ENCODE assay signal across 32 mouse cellular contexts in the genomic region with DNA sequence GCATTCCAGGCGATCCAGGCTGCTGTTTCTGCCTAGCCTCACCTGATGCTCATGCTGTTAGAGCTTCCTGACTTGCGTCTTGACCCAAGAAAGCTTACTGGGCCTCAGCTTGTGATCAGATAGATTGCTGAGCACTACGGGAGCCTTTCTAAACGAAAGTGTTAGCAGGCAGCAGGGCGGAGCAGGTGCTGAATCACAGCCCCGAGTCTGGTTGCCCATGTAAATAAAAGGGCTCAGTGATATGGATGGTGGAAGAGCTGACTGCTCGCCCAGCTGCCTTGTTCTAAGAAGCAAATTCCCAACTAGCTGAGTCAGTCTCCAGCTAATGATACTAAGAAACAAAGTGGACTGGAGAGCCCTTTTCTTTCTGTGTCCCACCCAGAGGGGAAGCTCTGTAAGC. TPM values are rescaled to one million over a fixed set of nuclear protein-coding genes. Genes with fewer than 3 reads are reported as not detected.
DNase-seq lines count a peak whose midpoint lies in the region; ATAC-seq lines count a peak whose summit lies in the region.
"Had no signal": no experiment of that assay in that cellular context is flagged by ENCODE, and none has a peak within 500 bp of the region (broad histone marks: within the 10 kb centered on the region; RNA-seq: fewer than 3 reads in every experiment).

No protein-coding gene starts in this region.

- no peaks in the 10 kb centered on the region for H3K9me3 ChIP-seq in heart, embryonic 14.5 days (ENCODE audit: control insufficient read depth, low read length)
- H3K9me3 ChIP-seq in stomach, embryonic 14.5 days (ENCODE audit: control insufficient read depth, low read depth, low read length) = no peaks in the 10 kb centered on the region
- H3K9me3 ChIP-seq: embryonic facial prominence, embryonic 12.5 days; hindbrain, embryonic 12.5 days had no signal

- H3K36me3 ChIP-seq in heart, embryonic 14.5 days (ENCODE audit: control insufficient read depth, insufficient read depth, low read length) = no peaks in the 10 kb centered on the region
- no peaks in the 10 kb centered on the region for H3K36me3 ChIP-seq in stomach, embryonic 14.5 days (ENCODE audit: control insufficient read depth, insufficient read depth, low read length)
- H3K36me3 ChIP-seq: embryonic facial prominence, embryonic 12.5 days; hindbrain, embryonic 12.5 days had no signal

- 0 out of 2 replicates have a peak overlapping the region, but pooled peaks have one; percentile 19 for H3K4me2 ChIP-seq in heart, embryonic 14.5 days (ENCODE audit: low read length)
- H3K4me2 ChIP-seq in stomach, embryonic 14.5 days (replicated peaks; ENCODE audit: low read depth, low read length) = no peak overlapping the region
- H3K4me2 ChIP-seq: embryonic facial prominence, embryonic 12.5 days; hindbrain, embryonic 12.5 days; liver, embryonic 11.5 days; midbrain, embryonic 11.5 days had no signal

- H3K4me3 ChIP-seq in heart, embryonic 14.5 days (ENCODE audit: control insufficient read depth in 1 of 2, insufficient read depth in 1 of 2, low read depth in 1 of 2, low read length in 2 of 2) = no peak overlapping the region
- no peak overlapping the region for H3K4me3 ChIP-seq in stomach, embryonic 14.5 days (ENCODE audit: low read depth, low read length)
- H3K4me3 ChIP-seq: embryonic facial prominence, embryonic 12.5 days; gastrocnemius, adult 2 months; hindbrain, embryonic 12.5 days; layer of hippocampus, adult 2 months had no signal

- ATAC-seq in heart, embryonic 14.5 days (ENCODE audit: insufficient number of reproducible peaks, insufficient read depth, low FRiP score, low read depth) = no peak
- ATAC-seq in stomach, embryonic 14.5 days (ENCODE audit: insufficient number of reproducible peaks, insufficient read depth, low FRiP score, low read depth) = peak; percentile 69; the same call in 1 of the 2 replicates
- ATAC-seq: liver, postnatal 0 days; Patski had no signal

- DNase-seq in heart, postnatal 4 days = no peak
- DNase-seq in 3134 (ENCODE audit: extremely low read depth, insufficient read length, low spot score) = peak; percentile 15
- peak; percentile 8 for DNase-seq in 3T3-L1 (ENCODE audit: low read depth, low spot score)
- no peak for DNase-seq in right cerebral cortex, postnatal 4 days
- DNase-seq in thymus, adult 18-20 months = no peak
- DNase-seq: cerebellum, adult 18-20 months; cerebellum, postnatal 25 days; gastrocnemius, adult 2 months; kidney, postnatal 25 days; layer of hippocampus, postnatal 36 days; liver, postnatal 0 days; lung, postnatal 14 days; spleen, adult 18-20 months; thymus, adult 2 months; thymus, postnatal 4 days had no signal

- WGBS in heart, embryonic 14.5 days = 22% methylated on average over 7 of the region's 7 CpGs
- WGBS in stomach, embryonic 14.5 days = 29% methylated on average over 7 of the region's 7 CpGs

- peaks cover 5 to 16% of the 10 kb centered on the region in 2 experiments; a peak in 3 of 4 replicates for H3K4me1 ChIP-seq in heart, embryonic 14.5 days (ENCODE audit: control insufficient read depth in 2 of 2, insufficient read depth in 2 of 2, low read length in 2 of 2)
- no peaks in the 10 kb centered on the region for H3K4me1 ChIP-seq in stomach, embryonic 14.5 days (ENCODE audit: control insufficient read depth, insufficient read depth, low read length)

- H3K9ac ChIP-seq in heart, embryonic 14.5 days (ENCODE audit: low read length) = no peak overlapping the region
- H3K9ac ChIP-seq in stomach, embryonic 14.5 days (replicated peaks; ENCODE audit: low read depth, low read length) = no peak overlapping the region
- H3K9ac ChIP-seq: embryonic facial prominence, embryonic 12.5 days; hindbrain, embryonic 12.5 days; liver, postnatal 0 days had no signal

- no peaks in the 10 kb centered on the region for H3K27me3 ChIP-seq in heart, embryonic 14.5 days (ENCODE audit: control insufficient read depth, insufficient read depth, low read length)
- no peaks in the 10 kb centered on the region for H3K27me3 ChIP-seq in stomach, embryonic 14.5 days (ENCODE audit: control insufficient read depth, insufficient read depth, low read length)
- H3K27me3 ChIP-seq: embryonic facial prominence, embryonic 12.5 days; hindbrain, embryonic 12.5 days had no signal

- no peak overlapping the region for H3K27ac ChIP-seq in heart, embryonic 14.5 days (replicated peaks in 1 of 2; ENCODE audit: control insufficient read depth in 1 of 2, insufficient read depth in 1 of 2, low read depth in 2 of 2, low read length in 2 of 2)
- no peak overlapping the region for H3K27ac ChIP-seq in stomach, embryonic 14.5 days (ENCODE audit: low read length)
- H3K27ac ChIP-seq: embryonic facial prominence, embryonic 12.5 days; gastrocnemius, adult 2 months; hindbrain, embryonic 12.5 days; layer of hippocampus, adult 2 months had no signal

RNA-seq across cellular contexts. Expression of gene Wdr64, which starts 27.4 kb away (rescaled TPM):
- not detected in 2 replicates for polyA plus RNA-seq in heart, embryonic 14.5 days (2014; fragmentation: Nextera tagmentation; extraction: Ambion mirVana)
- total RNA-seq in heart, postnatal 4 days (2021) = not detected
- polyA plus RNA-seq in stomach, embryonic 14.5 days (2014; fragmentation: Nextera tagmentation; extraction: Ambion mirVana) = not detected in 2 replicates
- total RNA-seq: adrenal gland, adult 18-20 months; adrenal gland, postnatal 4 days; gastrocnemius, adult 2 months; layer of hippocampus, adult 2 months; layer of hippocampus, postnatal 36 days; left cerebral cortex, postnatal 10 days; megakaryocyte progenitor cell, adult 5-6 weeks; monocyte, adult 5-6 weeks had no signal
- polyA plus RNA-seq: embryonic facial prominence, embryonic 12.5 days; forebrain, embryonic 11.5 days; heart, embryonic 16.5 days; hindbrain, embryonic 12.5 days; kidney, embryonic 14.5 days; limb, embryonic 11.5 days; liver, embryonic 11.5 days; liver, postnatal 0 days; midbrain, embryonic 11.5 days; Patski; thymus, adult 2 months had no signal

RNA-seq across cellular contexts. Expression of gene Chml, which starts 33.1 kb away (rescaled TPM):
- 6.9 TPM in 2 replicates for polyA plus RNA-seq in heart, embryonic 14.5 days (2014; fragmentation: Nextera tagmentation; extraction: Ambion mirVana)
- total RNA-seq in heart, postnatal 4 days (2021) = 10 to 100 TPM; 19.3 to 19.4 TPM
- polyA plus RNA-seq in stomach, embryonic 14.5 days (2014; fragmentation: Nextera tagmentation; extraction: Ambion mirVana) = 5.3 and 5.8 TPM in 2 replicates

RNA-seq across cellular contexts. Expression of gene Opn3, which starts 33.2 kb away (rescaled TPM):
- 13.4 and 15.6 TPM in 2 replicates for polyA plus RNA-seq in heart, embryonic 14.5 days (2014; fragmentation: Nextera tagmentation; extraction: Ambion mirVana)
- total RNA-seq in heart, postnatal 4 days (2021) = 10 to 100 TPM in 1 of 2 experiments, 1 to 10 TPM in 1; 9.5 to 11.3 TPM
- 7.4 and 12.6 TPM in 2 replicates for polyA plus RNA-seq in stomach, embryonic 14.5 days (2014; fragmentation: Nextera tagmentation; extraction: Ambion mirVana)

Comparison
In these comparisons a context has a peak if more than half of its experiments do, and no peak if none do; other contexts are left out.
1. DNase-seq: peak in 3134 (single experiment) and 3T3-L1 (single experiment); none in heart, postnatal 4 days (single experiment), right cerebral cortex, postnatal 4 days (single experiment) and thymus, adult 18-20 months (0 of 2).